Mouse (Mus musculus) forelimb bud, embryonic 11.5 days (tissue): ENCODE results near the gene Cyp2f2.
A peak's percentile ranks its signal among the peaks of the same experiment; 100 is the strongest.

Source experiments
- DNase-seq: peaks from one replicate; pipeline ENCODE4 v3.0.0-alpha.2; 2012; ENCODE audit warnings: low read depth, low spot score

Gene Cyp2f2

GRCm38 (mm10) chr7:27119676-27120075 is at the start of gene Cyp2f2:
Gene Cyp2f2, plus strand, starts transcription at chr7:27119909.
- no peak for DNase-seq

- no peak for DNase-seq
Measured at GRCm38 (mm10) chr7:27078641-27079040, 41.1 kb upstream of the Cyp2f2 start.

- DNase-seq: peak; percentile 24
Measured at GRCm38 (mm10) chr7:27081625-27082024, 38.1 kb upstream of the Cyp2f2 start.

DNA sequence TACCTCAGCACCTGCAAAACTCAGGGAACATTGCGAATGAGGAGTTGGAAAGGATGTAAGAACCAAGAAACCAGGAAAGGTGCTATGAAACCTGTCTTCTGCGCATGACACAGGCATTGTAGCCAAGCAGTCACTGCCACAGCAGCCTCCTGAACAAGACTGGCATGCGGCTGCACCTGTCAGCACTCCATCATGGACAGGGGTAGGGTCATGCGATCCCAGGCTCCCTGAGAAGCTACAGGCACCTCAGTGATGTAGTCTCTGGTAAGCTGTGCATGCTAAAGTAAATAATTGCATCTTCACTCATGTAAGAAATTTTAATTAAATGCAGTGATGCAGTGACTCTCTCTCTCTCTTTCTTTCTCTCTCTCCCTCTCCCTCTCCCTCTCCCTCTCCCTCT is 28.7 kb upstream of the Cyp2f2 start:
- DNase-seq: no peak

DNA sequence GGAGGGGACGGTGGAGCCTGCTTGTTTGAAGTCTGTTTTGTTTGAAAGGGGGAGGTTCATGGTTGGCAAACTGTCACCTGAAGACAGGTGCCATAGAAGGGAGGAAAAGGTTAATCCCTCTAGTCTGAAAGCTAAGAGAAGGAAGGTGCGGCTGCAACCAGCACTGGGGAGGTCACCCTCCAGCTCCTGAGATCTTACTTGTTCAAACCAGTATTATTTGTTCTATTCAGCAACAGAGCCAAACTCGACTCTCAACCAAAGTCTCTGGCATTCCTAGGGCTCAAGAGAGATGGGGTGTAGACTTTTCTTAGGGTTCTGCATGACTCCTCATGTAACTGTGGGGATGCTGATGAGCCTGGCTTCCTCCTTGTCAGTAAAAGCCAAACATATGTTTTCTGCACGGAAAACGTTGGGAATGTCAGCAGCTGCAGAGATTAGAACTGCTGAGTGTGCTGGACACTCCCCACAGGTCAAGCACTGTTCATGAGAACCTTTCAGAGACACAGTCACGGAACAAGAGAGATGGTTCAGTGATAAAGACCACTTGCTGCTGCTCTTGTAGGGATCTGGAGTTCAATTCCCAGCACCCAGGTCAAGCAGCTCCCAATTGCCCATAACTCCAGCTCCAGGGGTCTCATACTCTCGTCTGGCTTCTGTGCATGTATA is 27.5 kb upstream of the Cyp2f2 start:
- DNase-seq: no peak

GRCm38 (mm10) chr7:27092882-27093281 is 26.8 kb upstream of the Cyp2f2 start:
- DNase-seq: no peak

GRCm38 (mm10) chr7:27104882-27105281 is 14.8 kb upstream of the Cyp2f2 start:
- peak; percentile 77 for DNase-seq

DNA sequence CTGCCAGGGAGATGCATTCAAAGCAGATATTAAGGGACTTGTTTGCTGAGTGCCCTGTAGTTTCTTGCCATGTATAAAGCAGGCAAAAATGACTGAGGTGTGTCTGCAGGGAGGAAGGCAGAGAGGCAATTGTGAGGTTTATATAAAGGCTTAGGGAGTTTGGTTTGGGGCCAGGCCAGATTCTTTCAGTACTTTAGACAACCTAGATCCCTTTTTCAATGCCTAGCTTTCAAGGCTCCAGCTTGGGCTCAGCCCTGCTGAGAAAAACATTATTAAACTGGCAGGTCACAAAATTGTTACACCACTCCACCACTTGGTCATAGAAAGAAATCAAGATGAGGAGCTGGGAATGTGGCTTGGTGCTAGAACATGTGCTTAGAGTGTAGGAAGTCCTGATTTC is 9.4 kb upstream of the Cyp2f2 start:
- no peak for DNase-seq

DNA sequence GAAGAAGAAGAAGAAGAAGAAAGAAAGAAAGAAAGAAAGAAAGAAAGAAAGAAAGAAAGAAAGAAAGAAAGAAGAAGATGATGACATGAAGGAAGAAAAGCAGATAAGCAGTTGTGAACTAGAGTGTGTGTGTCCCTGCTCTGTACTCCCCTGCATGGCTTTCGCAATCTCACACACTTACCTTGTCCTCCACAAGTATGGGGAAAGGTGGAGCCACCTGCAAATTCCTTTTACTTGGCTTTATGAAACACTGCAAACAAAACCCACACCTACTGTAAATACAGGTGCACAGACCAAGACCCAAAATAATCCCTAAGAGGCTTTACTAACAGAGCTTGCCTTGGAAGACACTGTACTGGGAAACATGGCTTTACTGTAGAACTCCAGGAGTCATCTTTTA is 8.7 kb upstream of the Cyp2f2 start:
- no peak for DNase-seq

- DNase-seq: no peak
Measured at GRCm38 (mm10) chr7:27111987-27112386, 7.7 kb upstream of the Cyp2f2 start.

- DNase-seq: no peak
Measured at GRCm38 (mm10) chr7:27118033-27118511, 1.6 kb upstream of the Cyp2f2 start.

GRCm38 (mm10) chr7:27124305-27124832 is 4.7 kb downstream of the Cyp2f2 start:
- no peak for DNase-seq

DNA sequence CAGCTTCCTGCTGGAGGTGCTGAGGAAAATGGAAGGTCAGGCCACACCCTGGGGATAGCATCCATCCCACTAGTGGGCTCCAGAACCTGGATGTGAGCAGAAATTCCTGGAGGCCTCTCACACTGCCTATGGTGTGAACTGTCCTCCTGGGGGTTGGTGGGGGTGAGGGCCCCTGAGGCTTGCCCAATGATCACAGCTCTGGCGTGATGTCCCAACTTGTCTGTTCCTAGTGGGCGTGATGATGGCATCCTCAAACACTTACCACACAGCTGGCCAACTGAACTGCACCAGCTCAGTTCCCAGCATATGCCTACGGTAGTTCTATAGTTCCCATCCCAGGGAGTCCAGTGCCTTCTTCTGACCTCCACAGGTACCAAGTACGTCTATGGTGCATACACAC is 5.3 kb downstream of the Cyp2f2 start:
- DNase-seq: no peak

DNA sequence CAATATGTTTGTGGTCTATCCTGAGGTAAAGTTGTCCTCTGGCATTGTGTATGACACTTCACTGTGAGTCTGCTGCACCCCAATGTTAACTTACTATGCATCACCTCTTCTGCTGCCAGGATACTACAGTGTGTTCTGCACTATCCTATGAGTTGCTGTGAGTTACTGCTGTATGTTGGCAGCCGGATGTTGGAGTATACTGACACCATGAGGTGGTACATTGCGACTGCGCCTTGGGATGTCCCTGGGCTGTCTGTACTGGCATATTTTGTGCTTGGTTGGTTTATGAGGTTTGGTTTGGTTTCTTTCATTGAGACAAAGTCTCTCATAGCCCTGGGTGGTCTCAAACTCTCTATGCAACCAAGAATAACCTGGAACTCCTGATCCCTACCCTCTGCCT is 8.5 kb downstream of the Cyp2f2 start:
- no peak for DNase-seq

DNA sequence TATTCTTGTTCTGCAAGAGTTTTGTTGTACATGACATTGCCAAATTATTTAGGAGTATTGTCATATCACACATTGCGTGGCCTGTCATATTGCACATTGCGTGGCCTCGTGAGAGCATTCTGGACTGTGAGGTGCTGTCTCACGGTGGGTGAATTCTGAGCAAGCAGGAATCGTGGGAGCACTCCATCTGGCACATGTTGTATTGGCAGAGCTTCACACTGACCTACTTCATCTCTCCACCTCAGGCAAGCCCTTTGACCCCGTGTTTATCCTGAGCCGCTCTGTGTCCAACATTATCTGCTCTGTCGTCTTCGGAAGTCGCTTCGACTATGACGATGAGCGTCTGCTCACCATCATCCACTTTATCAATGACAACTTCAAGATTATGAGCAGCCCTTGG is 9.2 kb downstream of the Cyp2f2 start:
- DNase-seq: no peak

GRCm38 (mm10) chr7:27129811-27130210 is 10.1 kb downstream of the Cyp2f2 start:
- no peak for DNase-seq

DNA sequence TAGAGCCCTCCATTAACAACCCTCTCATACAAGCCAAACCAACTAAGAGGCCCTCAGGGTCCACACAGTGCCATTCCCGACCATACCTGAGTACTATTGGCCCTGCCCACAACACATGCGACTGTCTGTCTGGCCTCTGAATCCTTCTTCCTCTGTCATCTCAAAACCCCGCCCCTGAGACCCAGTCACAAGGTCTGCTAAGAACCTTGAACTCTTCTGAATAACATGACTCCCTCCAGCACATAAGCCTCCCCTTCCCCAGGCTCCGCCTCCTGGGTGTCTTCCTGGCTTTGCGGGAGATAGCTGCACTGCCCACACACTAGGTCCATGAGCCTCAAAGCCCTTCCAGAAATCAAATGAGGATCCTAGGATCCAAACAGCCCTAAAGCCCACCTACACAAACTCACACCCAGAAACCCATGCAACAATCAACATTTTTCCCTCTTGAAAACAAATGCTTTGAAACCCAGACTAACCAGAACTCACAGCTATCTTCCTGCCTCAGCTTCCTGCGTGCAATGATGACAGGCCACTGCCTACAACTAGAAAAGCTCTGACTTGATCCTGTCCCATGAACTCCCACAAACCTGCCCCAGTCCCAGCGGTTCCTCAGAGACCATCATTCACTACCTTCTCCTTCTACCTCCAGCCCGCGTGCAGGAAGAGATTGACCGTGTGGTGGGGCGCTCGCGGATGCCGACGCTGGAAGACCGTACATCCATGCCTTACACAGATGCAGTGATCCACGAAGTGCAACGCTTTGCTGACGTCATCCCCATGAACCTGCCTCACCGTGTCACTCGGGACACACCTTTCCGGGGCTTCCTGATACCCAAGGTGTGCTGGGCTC is 11.0 kb downstream of the Cyp2f2 start:
- no peak for DNase-seq

DNA sequence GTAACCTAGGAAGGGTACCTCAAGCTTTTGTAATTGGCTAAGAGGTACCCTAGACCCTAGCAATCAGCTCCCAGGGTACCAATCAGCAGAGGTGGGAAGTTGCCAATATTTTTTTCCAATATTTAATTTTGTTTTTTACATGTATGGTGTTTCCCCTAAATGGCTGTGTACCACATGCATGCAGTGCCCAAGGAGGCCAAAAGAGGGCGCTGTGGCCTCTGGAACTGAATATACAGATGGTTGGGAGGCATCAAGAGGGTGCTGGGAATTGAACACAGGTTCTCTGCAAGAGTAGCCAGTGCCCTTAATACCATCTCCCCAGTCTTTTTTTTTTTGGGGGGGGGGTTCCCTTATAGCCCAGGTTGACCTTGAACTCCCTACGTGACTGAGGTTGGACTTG is 11.7 kb downstream of the Cyp2f2 start:
- DNase-seq: no peak

DNA sequence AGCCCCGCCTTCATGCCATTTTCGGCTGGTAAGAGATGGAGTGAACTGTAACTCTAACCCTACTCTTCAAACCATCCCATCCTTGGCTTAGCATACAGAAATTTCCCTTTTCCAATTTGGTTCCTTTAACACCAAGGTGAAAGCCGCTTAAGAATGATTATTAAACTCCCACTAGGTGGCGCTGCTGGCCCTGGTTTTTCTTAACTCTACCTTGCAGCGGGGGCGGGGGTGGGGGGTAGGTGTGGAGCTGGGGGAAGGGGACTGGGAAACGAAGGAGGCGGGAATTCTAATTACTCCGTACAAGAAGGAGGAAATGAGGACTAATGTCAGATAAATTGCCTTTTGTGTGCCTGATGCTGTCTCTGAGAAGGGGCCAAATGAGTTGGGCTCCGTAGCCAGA is 12.9 kb downstream of the Cyp2f2 start:
- DNase-seq: peak; percentile 81

DNA sequence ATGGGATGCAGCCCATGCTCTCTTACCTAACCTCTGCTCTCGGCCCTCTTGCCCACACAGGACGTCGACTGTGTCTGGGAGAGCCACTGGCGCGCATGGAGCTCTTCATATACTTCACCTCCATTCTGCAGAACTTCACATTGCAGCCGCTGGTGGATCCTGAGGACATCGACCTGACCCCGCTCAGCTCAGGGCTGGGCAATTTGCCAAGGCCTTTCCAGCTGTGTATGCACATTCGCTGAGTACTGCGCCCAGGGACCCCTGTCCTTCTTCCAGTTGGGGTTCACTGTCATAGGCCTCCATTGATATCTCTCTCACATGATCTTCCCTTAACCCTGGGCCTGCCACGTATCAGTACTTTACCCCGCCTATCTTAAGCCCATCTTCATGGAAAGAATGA is 13.4 kb downstream of the Cyp2f2 start:
- no peak for DNase-seq

DNA sequence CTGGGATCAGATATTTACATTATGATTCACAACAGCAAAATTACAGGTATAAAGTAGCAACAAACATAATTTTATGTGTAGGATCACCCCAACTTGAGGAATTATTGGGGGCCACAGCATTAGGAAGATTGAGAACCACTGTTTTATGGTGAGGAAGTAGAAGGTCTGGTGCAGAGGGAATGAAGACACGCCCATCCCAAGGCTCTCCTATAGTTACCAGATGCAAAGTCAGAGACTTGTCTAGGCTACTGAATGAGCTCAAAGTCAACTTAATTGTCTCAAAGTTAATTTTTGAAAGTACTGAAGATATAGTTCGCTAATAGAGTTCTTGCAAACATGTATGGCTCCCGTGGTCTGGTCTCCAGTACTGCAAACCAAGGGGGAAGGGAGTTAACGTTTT is 14.0 kb downstream of the Cyp2f2 start:
- no peak for DNase-seq

GRCm38 (mm10) chr7:27136410-27136996 is 16.8 kb downstream of the Cyp2f2 start:
- DNase-seq: no peak
